Mouse (Mus musculus): ENCODE measurements at regions not wholly inside any gene's neighbourhood (a gene's known extent, or its start where the extent isn't known, plus 50 kb on each side); places are given as distances from the start of the nearest gene placed in this dataset.

DNA sequence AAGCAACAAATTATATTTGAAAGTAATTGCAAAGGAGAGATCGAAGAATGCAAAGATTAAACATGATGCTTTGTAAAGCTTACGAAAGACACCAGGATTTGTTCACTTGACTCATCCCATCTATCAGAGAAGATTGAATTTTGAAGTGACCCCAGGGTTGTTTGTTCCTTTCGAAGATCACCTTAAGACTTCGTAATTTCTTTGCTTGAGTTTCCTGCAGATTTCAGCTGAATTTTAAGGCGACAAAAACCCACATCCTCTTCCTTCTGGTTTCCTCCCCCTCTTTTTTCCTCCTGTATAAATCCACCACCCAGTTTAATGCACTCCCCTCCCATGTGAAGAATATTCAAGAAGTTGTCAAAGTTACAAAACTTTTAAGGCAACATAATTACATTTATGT is 747.7 kb upstream of the A1bg start:
- TF ChIP-seq CTCF (IDR thresholded peaks at IDR 0.05; ENCODE audit: extremely low read depth, insufficient read depth, low read length) (no peak), POLR2A (IDR thresholded peaks at IDR 0.05; ENCODE audit: extremely low read depth, insufficient read depth, low read length) (no peak)
